Mouse (Mus musculus): ENCODE measurements at regions not wholly inside any gene's neighbourhood (a gene's known extent, or its start where the extent isn't known, plus 50 kb on each side); places are given as distances from the start of the nearest gene placed in this dataset. TPM values are rescaled to one million over a fixed set of nuclear protein-coding genes. Genes with fewer than 3 reads are reported as not detected.

Small RNA genes lying in the stretch of these regions (microRNA-seq; reads per million reads assigned to microRNA genes)
- gene Gm27410: not detected

Data from forebrain, embryonic 13.5 days (tissue).